Mouse (Mus musculus): ENCODE measurements around the gene Cd44. TPM values are rescaled to one million over a fixed set of nuclear protein-coding genes. Genes with fewer than 3 reads are reported as not detected.

Gene Cd44
- polyA plus RNA-seq, 1 experiment: 87.6 TPM

- no peaks in the 10 kb centered on the region for H3K27me3 ChIP-seq (ENCODE audit: control insufficient read depth, insufficient read depth, insufficient read length)
- no peak for TF ChIP-seq CTCF (IDR thresholded peaks at IDR 0.05; ENCODE audit: control insufficient read depth, insufficient read depth, insufficient read length)
- no peak overlapping the region for H3K4me3 ChIP-seq (ENCODE audit: insufficient read depth, poor library complexity, severe bottlenecking)
- no peak overlapping the region for H3ac ChIP-seq (ENCODE audit: control insufficient read depth, insufficient read length, low read depth)
- peaks cover 12% of the 10 kb centered on the region for H3K79me3 ChIP-seq (ENCODE audit: low read depth)
- peaks cover 98% of the 10 kb centered on the region for H3K36me3 ChIP-seq (ENCODE audit: control insufficient read depth, insufficient read depth)
- peaks cover 32% of the 10 kb centered on the region for H3K79me2 ChIP-seq (ENCODE audit: control insufficient read depth, insufficient read depth)
Observed at GRCm38 (mm10) chr2:102829201-102829600, 72.3 kb downstream of the Cd44 start.

- H3K36me3 ChIP-seq (ENCODE audit: control insufficient read depth, insufficient read depth): peaks cover 98% of the 10 kb centered on the region
Observed at GRCm38 (mm10) chr2:102828381-102828780, 73.1 kb downstream of the Cd44 start.

GRCm38 (mm10) chr2:102827841-102828240, 73.6 kb downstream of the Cd44 start:
- TF ChIP-seq CEBPB (IDR thresholded peaks at IDR 0.05; ENCODE audit: low read depth) (no peak), CTCF (IDR thresholded peaks at IDR 0.05; ENCODE audit: control insufficient read depth, insufficient read depth, insufficient read length) (no peak)
- H3K27me3 ChIP-seq (ENCODE audit: control insufficient read depth, insufficient read depth, insufficient read length): no peaks in the 10 kb centered on the region
- H3K79me3 ChIP-seq (ENCODE audit: low read depth): peaks cover 12% of the 10 kb centered on the region
- peaks cover 30% of the 10 kb centered on the region for H3K79me2 ChIP-seq (ENCODE audit: control insufficient read depth, insufficient read depth)
- peaks cover 98% of the 10 kb centered on the region for H3K36me3 ChIP-seq (ENCODE audit: control insufficient read depth, insufficient read depth)
- no peak overlapping the region for H3K4me3 ChIP-seq (ENCODE audit: insufficient read depth, poor library complexity, severe bottlenecking)
- no peak overlapping the region for H3ac ChIP-seq (ENCODE audit: control insufficient read depth, insufficient read length, low read depth)

More at GRCm38 (mm10) chr2:102828381-102828780, 73.1 kb downstream of the Cd44 start:
- Histone ChIP-seq H3K27me3 (ENCODE audit: control insufficient read depth, insufficient read depth, insufficient read length) (no peaks in the 10 kb centered on the region), H3ac (ENCODE audit: control insufficient read depth, insufficient read length, low read depth) (no peak overlapping the region), H3K4me3 (ENCODE audit: insufficient read depth, poor library complexity, severe bottlenecking) (no peak overlapping the region), H3K79me3 (ENCODE audit: low read depth) (peaks cover 12% of the 10 kb centered on the region), H3K79me2 (ENCODE audit: control insufficient read depth, insufficient read depth) (peaks cover 32% of the 10 kb centered on the region)
- TF ChIP-seq MYOG (IDR thresholded peaks at IDR 0.05; ENCODE audit: control insufficient read depth, extremely low read depth, insufficient read length) (no peak), FOSL1 (IDR thresholded peaks at IDR 0.05; ENCODE audit: insufficient read depth, low read length, poor library complexity, severe bottlenecking) (no peak), USF1 (IDR thresholded peaks at IDR 0.05; ENCODE audit: low read depth) (no peak), CEBPB (IDR thresholded peaks at IDR 0.05; ENCODE audit: low read depth) (no peak), CTCF (IDR thresholded peaks at IDR 0.05; ENCODE audit: control insufficient read depth, insufficient read depth, insufficient read length) (no peak), MYOD1 (IDR thresholded peaks at IDR 0.05; ENCODE audit: control insufficient read depth, insufficient read length, low read depth) (no peak), MAX (IDR thresholded peaks at IDR 0.05) (no peak)

- H3K79me2 ChIP-seq (ENCODE audit: control insufficient read depth, insufficient read depth): peaks cover 14% of the 10 kb centered on the region
- H3ac ChIP-seq (ENCODE audit: control insufficient read depth, insufficient read length, low read depth): no peak overlapping the region
- no peak overlapping the region for H3K4me3 ChIP-seq (ENCODE audit: insufficient read depth, poor library complexity, severe bottlenecking)
- H3K79me3 ChIP-seq (ENCODE audit: low read depth): peaks cover 9% of the 10 kb centered on the region
- TF ChIP-seq CTCF (IDR thresholded peaks at IDR 0.05; ENCODE audit: control insufficient read depth, insufficient read depth, insufficient read length) (no peak), MYOG (IDR thresholded peaks at IDR 0.05; ENCODE audit: control insufficient read depth, extremely low read depth, insufficient read length) (no peak), MYOD1 (IDR thresholded peaks at IDR 0.05; ENCODE audit: control insufficient read depth, insufficient read length, low read depth) (no peak), CEBPB (IDR thresholded peaks at IDR 0.05; ENCODE audit: low read depth) (no peak), USF1 (IDR thresholded peaks at IDR 0.05; ENCODE audit: low read depth) (no peak), FOSL1 (IDR thresholded peaks at IDR 0.05; ENCODE audit: insufficient read depth, low read length, poor library complexity, severe bottlenecking) (no peak), MAX (IDR thresholded peaks at IDR 0.05) (no peak)
- H3K36me3 ChIP-seq (ENCODE audit: control insufficient read depth, insufficient read depth): peaks cover 98% of the 10 kb centered on the region
- no peaks in the 10 kb centered on the region for H3K27me3 ChIP-seq (ENCODE audit: control insufficient read depth, insufficient read depth, insufficient read length)
Observed at GRCm38 (mm10) chr2:102825961-102826633, 75.4 kb downstream of the Cd44 start.

- Histone ChIP-seq H3K79me3 (ENCODE audit: low read depth) (no peaks in the 10 kb centered on the region), H3K79me2 (ENCODE audit: control insufficient read depth, insufficient read depth) (no peaks in the 10 kb centered on the region), H3K36me3 (ENCODE audit: control insufficient read depth, insufficient read depth) (peaks cover 98% of the 10 kb centered on the region), H3K4me3 (ENCODE audit: insufficient read depth, poor library complexity, severe bottlenecking) (no peak overlapping the region), H3K27me3 (ENCODE audit: control insufficient read depth, insufficient read depth, insufficient read length) (no peaks in the 10 kb centered on the region), H3ac (ENCODE audit: control insufficient read depth, insufficient read length, low read depth) (no peak overlapping the region)
- no peak for TF ChIP-seq MAX (IDR thresholded peaks at IDR 0.05)
- no peak for TF ChIP-seq CEBPB (IDR thresholded peaks at IDR 0.05; ENCODE audit: low read depth)
- no peak for TF ChIP-seq FOSL1 (IDR thresholded peaks at IDR 0.05; ENCODE audit: insufficient read depth, low read length, poor library complexity, severe bottlenecking)
- no peak for TF ChIP-seq USF1 (IDR thresholded peaks at IDR 0.05; ENCODE audit: low read depth)
- TF ChIP-seq MYOG (IDR thresholded peaks at IDR 0.05; ENCODE audit: control insufficient read depth, extremely low read depth, insufficient read length): no peak
- TF ChIP-seq CTCF (IDR thresholded peaks at IDR 0.05; ENCODE audit: control insufficient read depth, insufficient read depth, insufficient read length): no peak
- no peak for TF ChIP-seq MYOD1 (IDR thresholded peaks at IDR 0.05; ENCODE audit: control insufficient read depth, insufficient read length, low read depth)
Observed at GRCm38 (mm10) chr2:102822036-102822435, 79.4 kb downstream of the Cd44 start.

- Histone ChIP-seq H3K79me3 (ENCODE audit: low read depth) (no peaks in the 10 kb centered on the region), H3K79me2 (ENCODE audit: control insufficient read depth, insufficient read depth) (no peaks in the 10 kb centered on the region), H3K36me3 (ENCODE audit: control insufficient read depth, insufficient read depth) (peaks cover 97% of the 10 kb centered on the region), H3K4me3 (ENCODE audit: insufficient read depth, poor library complexity, severe bottlenecking) (no peak overlapping the region), H3ac (ENCODE audit: control insufficient read depth, insufficient read length, low read depth) (no peak overlapping the region), H3K27me3 (ENCODE audit: control insufficient read depth, insufficient read depth, insufficient read length) (no peaks in the 10 kb centered on the region)
- TF ChIP-seq CTCF (IDR thresholded peaks at IDR 0.05; ENCODE audit: control insufficient read depth, insufficient read depth, insufficient read length): no peak
- TF ChIP-seq USF1 (IDR thresholded peaks at IDR 0.05; ENCODE audit: low read depth): no peak
- TF ChIP-seq CEBPB (IDR thresholded peaks at IDR 0.05; ENCODE audit: low read depth): no peak
- TF ChIP-seq MAX (IDR thresholded peaks at IDR 0.05): no peak
Observed at GRCm38 (mm10) chr2:102820790-102821189, 80.7 kb downstream of the Cd44 start.
